Mouse (Mus musculus) spleen, postnatal 36 days (tissue): ENCODE measurements around the gene BC005624.
"Not testable (repeated sequence)": the region's sequence is repeated elsewhere in the genome, so short reads cannot be mapped to it uniquely, and the experiment has no call there.

Source experiments
- DNase-seq, 2 experiments: peaks; one replicate each; pipeline ENCODE4 v3.0.0; 2022; ENCODE audit warnings: low spot score in 2 of 2, mixed read lengths in 1 of 2

BC005624 gene

GRCm38 (mm10) chr2:30983024-30983423 lies 1.0 kb upstream of the BC005624 start:
- DNase-seq: no peak

- peak; percentile 88 to 89 for DNase-seq
Observed at GRCm38 (mm10) chr2:30967352-30968327, 14.4 kb downstream of the BC005624 start, which contains the start of gene Tor1a. TSS of gene Tor1a (minus strand) at chr2:30967933.

- DNase-seq: no peak
Observed at GRCm38 (mm10) chr2:30966826-30967225, 15.2 kb downstream of the BC005624 start.

GRCm38 (mm10) chr2:30965627-30966026 lies 16.4 kb downstream of the BC005624 start:
- no peak for DNase-seq

- DNase-seq: no peak
Observed at GRCm38 (mm10) chr2:30962570-30963254, 19.3 kb downstream of the BC005624 start.

- no peak for DNase-seq
Observed at GRCm38 (mm10) chr2:30959856-30960255, 22.1 kb downstream of the BC005624 start.

- DNase-seq: no peak
Observed at GRCm38 (mm10) chr2:30958726-30959125, 23.3 kb downstream of the BC005624 start.

GRCm38 (mm10) chr2:30957511-30957910 lies 24.5 kb downstream of the BC005624 start:
- DNase-seq: no peak

GRCm38 (mm10) chr2:30954797-30955196 lies 27.2 kb downstream of the BC005624 start:
- DNase-seq: peak; percentile 64

GRCm38 (mm10) chr2:30952824-30953490 lies 29.0 kb downstream of the BC005624 start, which contains the start of gene Tor1b:
TSS of gene Tor1b (plus strand) at chr2:30952959.
- peak; percentile 82 to 87 for DNase-seq

- no peak for DNase-seq
Observed at GRCm38 (mm10) chr2:30952457-30952823, 29.6 kb downstream of the BC005624 start.

- DNase-seq: peak; percentile 68
Observed at GRCm38 (mm10) chr2:30942603-30943011, 39.4 kb downstream of the BC005624 start.

GRCm38 (mm10) chr2:30942116-30942515 lies 39.9 kb downstream of the BC005624 start:
- DNase-seq: not testable (repeated sequence)

- DNase-seq: no peak
Observed at GRCm38 (mm10) chr2:30941586-30941985, 40.4 kb downstream of the BC005624 start.

- DNase-seq: no peak
Observed at GRCm38 (mm10) chr2:30938574-30938991, 43.4 kb downstream of the BC005624 start.

GRCm38 (mm10) chr2:30937731-30938130 lies 44.3 kb downstream of the BC005624 start:
- DNase-seq: no peak

- DNase-seq: no peak
Observed at GRCm38 (mm10) chr2:30936808-30937207, 45.2 kb downstream of the BC005624 start.

- DNase-seq: peak; percentile 45 to 67
Observed at GRCm38 (mm10) chr2:30933917-30934450, 48.0 kb downstream of the BC005624 start.

- no peak for DNase-seq
Observed at GRCm38 (mm10) chr2:30933032-30933431, 49.0 kb downstream of the BC005624 start.

GRCm38 (mm10) chr2:30931922-30932321 lies 50.1 kb downstream of the BC005624 start:
- no peak for DNase-seq

GRCm38 (mm10) chr2:30930846-30931245 lies 51.2 kb downstream of the BC005624 start:
- not testable (repeated sequence) for DNase-seq
